ENCODE assay signal across 8 mouse cellular contexts in the genomic region with DNA sequence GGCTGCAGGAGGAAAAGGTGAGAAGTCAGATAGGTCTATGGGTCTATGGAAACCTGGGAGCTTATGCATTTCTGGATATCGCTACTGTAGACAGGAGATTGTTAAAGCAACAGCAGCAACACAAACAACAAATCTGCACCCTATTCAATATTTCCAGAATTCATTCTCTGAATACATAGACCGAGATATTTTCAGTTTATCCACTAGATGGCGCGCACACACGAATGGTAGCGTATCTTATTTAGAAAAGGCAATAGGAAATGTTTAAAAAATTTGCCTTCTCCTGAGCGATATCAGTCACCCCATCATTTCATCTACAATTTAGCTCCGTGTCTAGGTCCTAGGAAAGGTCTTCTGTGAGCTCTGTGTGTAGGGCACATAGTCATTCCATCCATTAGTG. TPM values are rescaled to one million over a fixed set of nuclear protein-coding genes. Genes with fewer than 3 reads are reported as not detected.
A peak's percentile ranks its signal among the peaks of the same experiment; 100 is the strongest.
DNase-seq lines count a peak whose midpoint lies in the region; ATAC-seq and TF ChIP-seq lines count a peak whose summit lies in the region.

No protein-coding gene starts in this region.

- no peak for ATAC-seq in limb, embryonic 14.5 days (ENCODE audit: low FRiP score, low read depth)
- no peak for ATAC-seq in activated CD4-positive, CD25-positive, alpha-beta regulatory T cell, adult 4 months

- no peak for TF ChIP-seq POLR2A in limb, embryonic 14.5 days (IDR thresholded peaks at IDR 0.05; ENCODE audit: borderline replicate concordance, extremely low read depth, insufficient read depth, insufficient read length)

- 8% methylated on average over 8 of the region's 8 CpGs for WGBS in limb, embryonic 14.5 days
- WGBS in limb, embryonic 10.5 days = 10% methylated on average over 8 of the region's 8 CpGs

- H3K27me3 ChIP-seq in limb, embryonic 14.5 days (ENCODE audit: control insufficient read depth, insufficient read depth, low read length) = 0 out of 2 replicates have a peak, but pooled peaks cover 5% of the 10 kb centered on the region
- peaks cover 16% of the 10 kb centered on the region; the same call in 1 of the 2 replicates for H3K27me3 ChIP-seq in limb, embryonic 10.5 days (ENCODE audit: low read depth, poor library complexity, severe bottlenecking)

- no peak overlapping the region for H3K9ac ChIP-seq in limb, embryonic 14.5 days (ENCODE audit: low read depth, low read length, severe bottlenecking)

- no peak overlapping the region for H3K4me2 ChIP-seq in limb, embryonic 14.5 days (replicated peaks; ENCODE audit: low read depth, low read length, severe bottlenecking)

- H3K4me3 ChIP-seq in limb, embryonic 14.5 days (replicated peaks; ENCODE audit: low read length) = no peak overlapping the region
- no peak overlapping the region for H3K4me3 ChIP-seq in limb, embryonic 10.5 days

- H3K27ac ChIP-seq in limb, embryonic 14.5 days (replicated peaks; ENCODE audit: low read depth, low read length) = no peak overlapping the region
- no peak overlapping the region for H3K27ac ChIP-seq in limb, embryonic 10.5 days

- no peaks in the 10 kb centered on the region for H3K9me3 ChIP-seq in limb, embryonic 14.5 days (ENCODE audit: control insufficient read depth, low read length)
- no peaks in the 10 kb centered on the region for H3K9me3 ChIP-seq in limb, embryonic 10.5 days (replicated peaks)

- peak; percentile 5 to 14 for DNase-seq in cerebellum, adult 18-20 months
- no peak for DNase-seq in cerebellum, adult 11-12 months
- peak; percentile 82 for DNase-seq in limb, embryonic 14.5 days (ENCODE audit: low spot score)
- DNase-seq in limb, embryonic 10.5 days (ENCODE audit: low spot score) = no peak
- DNase-seq in c-Kit-positive CD71-positive TER-119-positive erythroid progenitor cells, embryonic 14.5 days (ENCODE audit: low spot score) = peak; percentile 1
- peak; percentile 4 to 9 for DNase-seq in kidney, postnatal 4 days
- peak; percentile 6 for DNase-seq in right cerebral cortex, postnatal 4 days

- H3K4me1 ChIP-seq in limb, embryonic 14.5 days (ENCODE audit: control insufficient read depth, insufficient read depth, low read length) = no peaks in the 10 kb centered on the region; the same call in 1 of the 2 replicates
- peaks cover 6% of the 10 kb centered on the region for H3K4me1 ChIP-seq in limb, embryonic 10.5 days

- H3K36me3 ChIP-seq in limb, embryonic 14.5 days (ENCODE audit: control insufficient read depth, insufficient read depth, low read length) = no peaks in the 10 kb centered on the region
- H3K36me3 ChIP-seq in limb, embryonic 10.5 days = no peaks in the 10 kb centered on the region

RNA-seq across cellular contexts. Expression of gene Cps1, which starts 21.1 kb away (rescaled TPM):
- polyA plus RNA-seq in limb, embryonic 14.5 days (2012; rRNA removed) = 0.11 and 0.19 TPM in 2 replicates
- 0.22 and 0.29 TPM in 2 replicates for polyA plus RNA-seq in limb, embryonic 14.5 days (2014; fragmentation: Nextera tagmentation; extraction: Ambion mirVana)
- polyA plus RNA-seq in limb, embryonic 10.5 days (2016; fragmentation: Nextera tagmentation; extraction: Ambion mirVana) = 0.03 and 0.05 TPM in 2 replicates
- polyA plus RNA-seq in activated CD4-positive, CD25-positive, alpha-beta regulatory T cell, adult 4 months (2017; shearing (Covaris generic)) = not detected

Comparison
In these comparisons a context has a peak if more than half of its experiments do, and no peak if none do; other contexts are left out.
1. DNase-seq: peak in cerebellum, adult 18-20 months (2 of 2), limb, embryonic 14.5 days (single experiment), c-Kit-positive CD71-positive TER-119-positive erythroid progenitor cells, embryonic 14.5 days (single experiment), kidney, postnatal 4 days (2 of 2) and right cerebral cortex, postnatal 4 days (single experiment); none in cerebellum, adult 11-12 months (single experiment) and limb, embryonic 10.5 days (single experiment).